Mouse (Mus musculus) bone marrow macrophage, adult 2 months (primary cell): Measurements from ENCODE around the gene H2-Q2.
A peak's percentile ranks its signal among the peaks of the same experiment; 100 is the strongest.
"Not testable (repeated sequence)": the region's sequence is repeated elsewhere in the genome, so short reads cannot be mapped to it uniquely, and the experiment has no call there.

ENCODE experiments used
- CTCF ChIP-seq: IDR thresholded peaks from 2 replicates; pipeline ENCODE4 v1.5.1; 2012; ENCODE audit warnings: low read depth, mild to moderate bottlenecking, low read length, moderate library complexity
- POLR2A ChIP-seq: IDR thresholded peaks from 2 replicates; pipeline ENCODE4 v1.6.1; 2012; ENCODE audit warnings: mild to moderate bottlenecking, low read depth, low read length, borderline replicate concordance

GRCm38 (mm10) chr17:35389796-35390195 lies 47.8 kb downstream of the H2-Q2 start:
- TF ChIP-seq CTCF: peak; percentile 42
- not testable (repeated sequence) for TF ChIP-seq POLR2A
